Mouse (Mus musculus): ENCODE measurements at regions not wholly inside any gene's neighbourhood (a gene's known extent, or its start where the extent isn't known, plus 50 kb on each side); places are given as distances from the start of the nearest gene placed in this dataset.
"Not testable (repeated sequence)": the region's sequence is repeated elsewhere in the genome, so short reads cannot be mapped to it uniquely, and the experiment has no call there.

- no peak for DNase-seq (ENCODE audit: low read depth, low spot score)
Measured at GRCm38 (mm10) chr10:53482919-53483318, 103.2 kb upstream of the Cep85l start.

GRCm38 (mm10) chr10:53470200-53470599, 90.5 kb upstream of the Cep85l start:
- DNase-seq (ENCODE audit: low read depth, low spot score): no peak

GRCm38 (mm10) chr10:53469611-53470010, 89.9 kb upstream of the Cep85l start:
- no peak for DNase-seq (ENCODE audit: low read depth, low spot score)

- no peak for DNase-seq (ENCODE audit: low read depth, low spot score)
Measured at GRCm38 (mm10) chr10:53468293-53468545, 88.5 kb upstream of the Cep85l start.

GRCm38 (mm10) chr10:53467472-53468292, 87.9 kb upstream of the Cep85l start:
- DNase-seq (ENCODE audit: low read depth, low spot score): no peak

GRCm38 (mm10) chr10:53466851-53467250, 87.1 kb upstream of the Cep85l start:
- no peak for DNase-seq (ENCODE audit: low read depth, low spot score)

- DNase-seq (ENCODE audit: low read depth, low spot score): no peak
Measured at GRCm38 (mm10) chr10:53466261-53466660, 86.5 kb upstream of the Cep85l start.

- DNase-seq (ENCODE audit: low read depth, low spot score): no peak
Measured at GRCm38 (mm10) chr10:53464581-53464980, 84.8 kb upstream of the Cep85l start.

- DNase-seq (ENCODE audit: low read depth, low spot score): no peak
Measured at GRCm38 (mm10) chr10:53464006-53464405, 84.3 kb upstream of the Cep85l start.

- no peak for DNase-seq (ENCODE audit: low read depth, low spot score)
Measured at GRCm38 (mm10) chr10:53463471-53463870, 83.7 kb upstream of the Cep85l start.

- no peak for DNase-seq (ENCODE audit: low read depth, low spot score)
Measured at GRCm38 (mm10) chr10:53462449-53463308, 82.9 kb upstream of the Cep85l start.

- no peak for DNase-seq (ENCODE audit: low read depth, low spot score)
Measured at GRCm38 (mm10) chr10:53461070-53461781, 81.5 kb upstream of the Cep85l start.

- DNase-seq (ENCODE audit: low read depth, low spot score): not testable (repeated sequence)
Measured at GRCm38 (mm10) chr10:53459706-53460105, 80.0 kb upstream of the Cep85l start.

GRCm38 (mm10) chr10:53456027-53456713, 76.4 kb upstream of the Cep85l start:
- no peak for DNase-seq (ENCODE audit: low read depth, low spot score)

- DNase-seq (ENCODE audit: low read depth, low spot score): no peak
Measured at GRCm38 (mm10) chr10:53444789-53445188, 65.0 kb upstream of the Cep85l start.

- DNase-seq (ENCODE audit: low read depth, low spot score): no peak
Measured at GRCm38 (mm10) chr10:53443443-53443842, 63.7 kb upstream of the Cep85l start.

GRCm38 (mm10) chr10:53442912-53443311, 63.2 kb upstream of the Cep85l start:
- DNase-seq (ENCODE audit: low read depth, low spot score): no peak

GRCm38 (mm10) chr10:53440251-53440650, 60.5 kb upstream of the Cep85l start:
- DNase-seq (ENCODE audit: low read depth, low spot score): no peak

- no peak for DNase-seq (ENCODE audit: low read depth, low spot score)
Measured at GRCm38 (mm10) chr10:53438388-53438787, 58.6 kb upstream of the Cep85l start.

- DNase-seq (ENCODE audit: low read depth, low spot score): no peak
Measured at GRCm38 (mm10) chr10:53437724-53438123, 58.0 kb upstream of the Cep85l start.

GRCm38 (mm10) chr10:53436023-53436475, 56.3 kb upstream of the Cep85l start:
- DNase-seq (ENCODE audit: low read depth, low spot score): no peak

All from embryo, embryonic 11.5 days (tissue).